Mouse (Mus musculus) fat pad, adult 2 months (tissue): ENCODE results near the gene Umodl1.

Source experiments
- DNase-seq: peaks from one replicate; pipeline ENCODE4 v3.0.0-alpha.2; 2011; ENCODE audit warnings: low read depth, low spot score; ENCODE audit errors: extremely low read depth

Gene Umodl1

DNA sequence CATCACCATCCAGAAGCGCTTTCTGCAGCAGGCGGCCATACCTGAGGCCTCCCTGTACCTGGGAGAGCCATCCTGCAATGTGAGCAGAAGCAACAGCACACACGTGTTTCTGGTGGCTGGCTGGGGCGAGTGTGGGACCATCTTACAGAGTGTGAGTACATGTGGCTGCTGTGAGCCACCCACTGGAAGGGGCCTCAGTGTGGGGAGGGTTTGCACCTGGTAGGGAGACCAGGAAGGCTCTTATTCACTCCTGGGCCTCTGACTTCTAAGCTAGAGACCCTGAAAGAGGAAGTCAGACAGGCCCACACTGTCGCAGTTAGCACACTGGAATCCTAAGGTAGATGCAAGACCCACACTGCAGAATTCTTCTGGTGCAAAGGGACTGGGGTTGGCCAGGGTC, 41.9 kb downstream of the Umodl1 start:
- no peak for DNase-seq

- DNase-seq: no peak
Observed at GRCm38 (mm10) chr17:31000897-31001296, 46.5 kb downstream of the Umodl1 start.

DNA sequence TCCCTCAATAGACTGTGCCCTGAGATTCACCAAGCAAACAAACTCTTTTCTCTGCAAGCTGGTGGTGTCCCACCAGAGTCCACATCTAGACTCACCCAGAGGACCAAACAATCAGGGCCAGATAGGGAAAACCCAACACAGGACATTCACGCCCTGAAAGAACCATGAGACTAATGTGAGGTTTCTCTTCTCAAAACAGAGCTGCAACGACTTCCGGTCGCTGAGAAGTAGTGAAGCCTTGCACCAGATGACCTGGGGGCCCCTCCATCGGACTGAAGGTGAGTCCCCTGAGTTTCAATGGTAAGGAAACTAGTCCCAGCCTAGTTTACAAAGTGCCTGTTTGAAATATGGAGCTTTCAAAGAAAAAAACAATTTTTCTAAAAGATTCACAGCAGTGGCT, 48.2 kb downstream of the Umodl1 start:
- DNase-seq: no peak

- DNase-seq: no peak
Observed at GRCm38 (mm10) chr17:31005284-31005683, 50.8 kb downstream of the Umodl1 start.

DNA sequence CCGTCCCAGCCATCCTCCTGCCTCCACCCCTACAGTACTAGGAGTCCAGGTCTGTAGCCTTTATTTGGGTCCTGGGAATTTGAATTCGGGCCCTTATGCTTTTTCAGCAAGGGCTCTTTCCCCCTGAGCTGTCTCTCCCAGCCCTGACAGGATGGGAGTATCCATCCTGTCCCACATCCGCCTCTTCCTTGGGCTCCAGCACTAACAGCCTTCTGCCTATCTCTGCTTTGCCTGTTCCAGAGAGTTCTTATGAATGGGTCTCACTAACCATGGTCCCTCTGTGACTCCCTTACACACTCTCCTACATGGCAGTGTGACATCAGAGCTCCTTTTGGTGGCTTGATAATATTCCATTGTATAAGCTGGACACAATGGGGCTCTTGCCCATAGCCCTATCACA, 52.9 kb downstream of the Umodl1 start:
- no peak for DNase-seq

DNA sequence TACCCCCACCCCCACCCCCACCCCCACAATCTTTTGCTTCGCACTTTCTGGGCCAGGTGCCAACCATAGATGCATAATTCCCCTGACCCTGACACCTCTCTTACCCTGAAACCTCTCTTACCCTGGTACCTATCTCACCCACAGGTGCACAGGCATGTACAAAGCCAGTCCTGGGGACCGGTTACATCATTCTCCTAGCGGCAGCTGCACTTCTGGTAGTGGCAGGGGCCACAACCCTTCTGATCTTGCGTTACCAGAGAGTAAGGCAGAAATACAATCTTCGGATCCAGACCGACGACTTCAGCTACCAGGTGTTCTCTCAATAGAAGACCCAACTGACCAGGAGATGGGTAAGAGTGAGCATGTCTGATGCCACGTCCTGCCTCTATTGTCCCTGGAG, 54.0 kb downstream of the Umodl1 start:
- DNase-seq: no peak

DNA sequence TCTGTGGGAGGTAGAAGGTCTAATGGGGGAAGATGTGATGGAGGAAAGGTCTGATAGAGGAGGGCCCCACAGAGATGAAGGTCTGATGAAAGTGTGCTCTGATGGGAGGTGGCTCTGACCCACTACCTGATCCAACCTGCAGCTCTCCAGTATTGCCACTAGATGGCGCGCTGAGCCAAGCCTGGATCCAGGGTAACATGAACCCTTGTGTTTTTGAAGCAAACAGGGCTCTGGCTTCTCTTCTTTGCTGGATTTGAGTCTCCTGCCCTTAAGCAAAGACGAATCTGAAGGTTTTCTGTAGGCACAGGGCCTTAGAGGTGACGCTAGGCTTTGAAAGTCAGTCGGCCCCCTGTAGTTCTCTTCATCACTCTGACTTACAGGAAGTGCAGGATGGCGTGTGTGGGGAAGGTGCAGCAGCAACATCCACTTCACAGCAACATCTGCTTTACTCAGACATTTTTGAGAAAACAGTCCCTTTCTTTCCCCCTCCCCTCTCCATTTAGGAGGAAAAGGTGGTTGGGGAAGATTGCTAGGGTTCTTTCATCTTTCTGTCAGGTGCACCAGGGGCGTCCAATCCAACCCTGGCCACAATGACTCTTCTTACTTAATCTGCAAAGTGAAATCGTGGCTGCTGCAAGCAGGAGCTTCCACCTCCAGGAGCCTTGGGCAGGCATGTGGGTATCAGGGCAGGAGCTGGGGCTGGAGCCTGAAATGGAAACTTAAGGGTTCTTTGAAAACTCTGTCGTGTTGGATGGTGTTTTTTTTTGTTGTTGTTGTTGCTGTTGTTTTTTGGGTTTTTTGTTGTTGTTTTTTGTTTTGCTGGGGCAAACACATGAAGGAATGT, 57.3 kb downstream of the Umodl1 start:
- no peak for DNase-seq

GRCm38 (mm10) chr17:31018267-31018666, 63.8 kb downstream of the Umodl1 start:
- no peak for DNase-seq

GRCm38 (mm10) chr17:31019505-31019904, 65.1 kb downstream of the Umodl1 start:
- DNase-seq: no peak

DNA sequence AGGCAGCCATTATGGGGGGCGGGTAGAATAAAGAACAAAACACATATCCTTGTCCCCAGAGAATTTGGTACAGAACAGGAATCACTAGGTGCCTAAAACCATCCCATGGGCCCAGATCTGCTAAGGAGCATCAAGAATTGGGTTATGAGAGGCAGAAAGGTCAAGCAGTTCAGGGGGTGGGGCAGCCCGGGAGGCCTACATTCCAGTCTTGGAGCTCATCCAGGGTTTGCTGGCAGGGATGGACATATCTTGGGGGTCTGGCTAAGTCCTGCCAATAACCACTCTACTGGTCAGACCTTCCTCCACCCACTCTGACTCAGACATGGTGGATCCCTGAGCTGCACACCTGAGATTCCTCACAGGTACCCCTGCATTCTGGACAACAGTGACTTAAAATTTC, 65.6 kb downstream of the Umodl1 start:
- DNase-seq: no peak

DNA sequence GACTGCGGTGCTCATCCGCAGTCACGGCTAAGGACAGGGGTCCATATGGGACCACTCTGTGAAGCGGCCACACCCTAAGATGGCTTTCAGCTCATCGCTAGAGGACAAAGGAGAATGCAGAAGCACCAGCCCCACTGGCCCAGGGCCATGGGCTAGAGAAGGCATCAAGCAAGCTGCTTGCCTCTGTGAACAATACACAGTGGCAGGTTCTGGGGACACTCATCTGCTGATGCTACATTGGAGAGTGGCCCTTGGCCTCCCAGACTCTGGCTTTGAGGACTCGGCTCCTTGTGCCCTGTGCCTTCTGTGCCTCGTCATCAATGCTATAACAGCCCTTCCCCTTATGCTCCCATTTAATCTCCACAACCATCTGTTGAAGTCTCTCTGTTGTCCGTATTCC, 66.8 kb downstream of the Umodl1 start:
- no peak for DNase-seq

GRCm38 (mm10) chr17:31024125-31024781, 69.8 kb downstream of the Umodl1 start:
- DNase-seq: no peak

- no peak for DNase-seq
Observed at GRCm38 (mm10) chr17:31024782-31025125, 70.3 kb downstream of the Umodl1 start.

DNA sequence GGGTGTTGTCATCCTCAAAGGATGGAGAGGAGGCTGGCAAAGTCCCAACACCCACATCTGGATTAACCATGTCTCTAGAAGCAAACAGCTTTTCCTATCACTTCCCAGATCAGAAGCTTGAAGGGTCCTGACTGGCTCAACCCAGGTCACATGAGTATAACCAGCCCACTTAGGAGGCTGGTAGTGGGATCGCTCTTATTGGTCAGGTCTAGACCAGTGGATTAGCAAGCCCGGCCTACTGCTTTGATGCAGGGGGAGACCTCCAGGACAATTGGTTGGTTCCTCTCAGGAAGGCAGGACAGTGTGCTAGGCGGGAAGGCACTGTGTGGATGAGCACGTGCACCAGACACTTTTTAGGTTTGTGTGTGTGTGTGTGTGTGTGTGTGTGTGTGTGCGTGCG, 72.5 kb downstream of the Umodl1 start:
- DNase-seq: no peak

GRCm38 (mm10) chr17:31027723-31028122, 73.3 kb downstream of the Umodl1 start:
- no peak for DNase-seq

DNA sequence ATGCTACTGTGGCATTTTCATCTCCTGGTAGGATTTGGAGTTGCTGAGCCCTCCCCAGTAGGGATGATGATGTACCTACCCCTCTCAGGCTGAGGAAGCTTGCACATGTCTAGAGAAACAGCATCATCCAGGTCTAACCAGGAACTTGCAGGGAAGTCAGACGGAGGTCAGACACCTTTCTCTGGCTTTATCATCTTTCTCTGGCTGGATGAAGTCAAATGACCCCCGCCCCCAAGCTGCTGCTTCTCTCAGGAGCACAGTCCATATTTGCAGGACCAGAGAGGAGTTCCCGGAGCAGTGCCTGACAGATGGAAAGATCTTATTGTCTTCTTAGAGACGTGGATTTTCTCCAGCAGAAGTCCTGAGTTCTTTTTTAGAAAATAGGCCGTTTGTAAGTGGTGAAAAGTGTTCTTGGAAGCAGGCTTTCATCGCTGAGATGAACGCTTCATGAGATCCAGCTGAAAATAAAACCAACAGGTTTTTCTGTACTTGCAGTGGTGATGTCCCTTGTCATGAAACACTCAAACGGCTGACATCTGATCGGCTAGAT, 74.5 kb downstream of the Umodl1 start:
- DNase-seq: no peak

GRCm38 (mm10) chr17:31029407-31029806, 75.0 kb downstream of the Umodl1 start:
- no peak for DNase-seq

DNA sequence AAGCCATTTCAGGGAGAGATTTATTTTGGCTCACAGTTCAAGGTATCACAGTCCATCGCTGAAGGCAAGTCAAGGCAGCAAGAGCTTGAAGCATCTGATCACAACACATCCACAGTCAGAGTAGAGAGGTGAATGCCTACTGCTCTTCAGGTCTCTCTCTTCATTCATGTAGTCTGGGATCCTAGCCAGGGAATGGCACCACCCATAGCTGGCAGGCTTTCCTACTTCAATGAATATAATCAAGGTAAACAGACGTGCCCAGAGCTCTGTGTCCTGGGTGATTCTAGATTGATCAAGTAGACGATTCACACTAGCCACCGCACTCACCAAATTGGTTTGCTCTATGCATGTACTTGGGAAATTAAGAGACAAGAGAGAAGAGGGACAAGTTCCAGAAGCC, 77.9 kb downstream of the Umodl1 start:
- DNase-seq: no peak

- no peak for DNase-seq
Observed at GRCm38 (mm10) chr17:31033251-31033650, 78.8 kb downstream of the Umodl1 start.

- DNase-seq: no peak
Observed at GRCm38 (mm10) chr17:31034165-31034564, 79.7 kb downstream of the Umodl1 start.

- no peak for DNase-seq
Observed at GRCm38 (mm10) chr17:31034674-31035356, 80.4 kb downstream of the Umodl1 start.
